Mouse (Mus musculus): Measurements from ENCODE around the gene Lims1. TPM values are rescaled to one million over a fixed set of nuclear protein-coding genes. Genes with fewer than 3 reads are reported as not detected.
A peak's percentile ranks its signal among the peaks of the same experiment; 100 is the strongest.

Lims1 gene
- polyA plus RNA-seq, 2 experiments from 2014 or later, result 81.3 to 93.4 TPM

GRCm38 (mm10) chr10:58383761-58384160 is 60.5 kb downstream of the Lims1 start:
- no peak for ATAC-seq

DNA sequence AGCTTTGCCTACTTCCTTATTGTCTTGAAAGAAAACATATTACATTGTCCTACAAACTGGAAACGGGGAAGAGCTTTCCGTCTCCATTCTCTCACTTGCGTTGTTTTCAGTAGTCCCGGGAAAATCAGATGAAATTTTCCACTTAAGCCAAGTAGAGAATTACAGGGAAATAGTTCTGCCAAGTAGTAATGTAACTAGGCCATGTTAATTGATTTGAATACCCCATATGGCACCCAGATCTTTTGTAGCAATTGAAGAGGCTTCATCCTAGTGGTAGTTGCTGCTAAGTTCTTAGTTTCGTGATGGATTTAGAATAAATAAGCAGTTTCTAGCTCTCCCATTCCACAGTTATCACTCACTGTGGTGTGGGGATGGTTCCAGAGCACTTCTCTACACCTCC is 62.4 kb downstream of the Lims1 start:
- no peak for ATAC-seq

DNA sequence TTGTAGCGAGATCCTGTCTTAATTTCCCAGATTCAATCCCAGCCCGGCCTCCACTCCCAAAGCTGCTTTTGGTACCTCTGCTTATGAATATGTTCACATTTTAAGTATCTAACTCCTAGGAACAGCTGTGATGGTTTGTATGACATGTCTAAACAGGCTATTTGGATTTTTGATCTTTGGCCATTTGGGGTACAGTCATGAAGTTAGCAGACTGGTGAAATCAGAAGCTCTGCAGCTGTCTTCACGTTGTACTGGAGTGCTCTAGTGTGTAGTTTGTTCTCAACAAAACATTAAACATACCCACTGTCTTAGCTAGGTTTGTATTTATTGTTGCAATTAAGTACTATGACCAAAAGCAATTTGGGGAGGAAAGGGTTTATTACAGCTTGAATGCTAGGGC is 63.7 kb downstream of the Lims1 start:
- ATAC-seq, result no peak

DNA sequence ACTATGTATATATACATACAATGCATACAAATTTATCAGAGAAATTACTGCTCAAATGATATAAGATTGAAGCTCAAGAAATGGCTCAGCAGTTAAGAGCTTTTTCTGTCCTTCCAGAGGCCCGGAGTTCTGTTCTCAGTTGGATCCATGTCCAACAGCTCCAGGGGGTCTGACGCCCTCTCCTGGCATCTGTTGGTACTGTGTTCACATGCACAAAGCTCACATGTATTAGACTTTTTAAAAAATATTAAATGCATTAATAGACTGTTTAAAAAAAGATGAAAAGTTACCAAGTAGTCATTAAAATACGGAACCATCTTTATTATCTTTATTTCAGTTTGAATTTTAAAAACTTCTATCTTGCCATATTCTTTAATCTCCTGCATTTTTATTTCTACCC is 65.4 kb downstream of the Lims1 start:
- no peak for ATAC-seq

- no peak for ATAC-seq
Observed at GRCm38 (mm10) chr10:58389151-58389550, 65.9 kb downstream of the Lims1 start.

DNA sequence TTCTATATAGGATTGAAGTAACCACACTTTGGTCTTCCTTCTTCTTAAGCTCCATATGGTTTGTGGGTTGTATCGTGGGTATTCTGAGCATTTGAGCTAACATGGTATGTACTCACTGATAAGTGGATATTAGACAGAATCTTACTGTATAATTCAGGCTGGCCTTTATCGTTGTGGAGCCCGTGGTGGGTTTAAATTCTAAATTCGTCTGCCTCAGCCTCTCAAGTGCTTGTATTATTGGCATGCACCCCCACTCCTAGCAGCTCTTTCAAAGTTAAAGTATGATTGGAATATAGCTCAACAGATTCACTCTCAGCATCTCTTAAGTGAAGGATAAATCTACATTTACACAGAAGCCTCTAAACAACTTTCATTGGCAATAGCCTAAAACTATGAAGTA is 69.2 kb downstream of the Lims1 start:
- ATAC-seq, result no peak

DNA sequence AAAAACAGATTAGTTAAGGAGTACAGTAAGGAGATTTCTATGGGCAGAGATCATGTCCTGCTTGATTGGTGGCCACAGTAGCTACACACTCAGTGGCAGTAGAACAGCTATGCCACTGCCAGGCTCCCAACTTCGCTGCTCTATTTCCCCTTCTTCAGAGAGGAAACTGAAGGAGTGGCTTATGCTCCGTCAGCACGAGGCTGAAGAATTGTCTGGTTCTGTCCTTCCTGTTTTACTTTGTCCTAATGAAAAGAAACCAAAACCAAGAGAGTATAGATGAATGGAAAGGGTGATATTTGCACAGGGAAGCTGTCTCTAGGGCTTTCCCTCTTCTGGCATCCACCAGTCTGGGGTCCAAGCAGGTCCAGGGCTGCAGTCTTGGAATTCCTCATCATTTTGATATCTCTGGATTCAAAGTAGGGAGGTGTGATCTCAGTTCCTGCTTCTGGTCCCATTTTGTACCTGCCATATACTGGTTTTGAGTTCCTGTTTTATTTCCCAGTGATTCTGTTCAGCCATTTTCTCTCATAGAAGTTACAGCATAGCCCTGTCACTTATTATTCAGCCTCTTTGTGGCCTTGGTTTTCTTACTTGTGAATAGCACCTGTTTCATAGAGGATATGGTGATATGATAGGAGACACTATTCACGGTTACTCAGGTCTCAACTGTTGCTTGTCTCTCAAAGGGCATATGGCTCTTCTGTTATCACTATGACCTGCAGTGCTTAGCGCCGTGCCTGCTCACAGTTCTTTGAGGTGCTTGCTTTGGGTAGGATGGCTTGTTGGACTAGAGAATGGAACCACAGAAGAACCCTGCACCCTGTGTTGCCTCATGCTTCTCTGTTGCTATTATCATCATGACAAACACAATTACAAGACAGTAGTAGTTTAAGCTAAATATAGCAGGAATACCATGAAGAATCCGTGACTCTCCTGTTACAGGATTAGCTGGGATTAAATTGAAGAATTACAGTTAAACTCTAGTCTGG is 70.1 kb downstream of the Lims1 start:
- ATAC-seq, result peak; percentile 98

- ATAC-seq, result no peak
Observed at GRCm38 (mm10) chr10:58394170-58394569, 70.9 kb downstream of the Lims1 start.

DNA sequence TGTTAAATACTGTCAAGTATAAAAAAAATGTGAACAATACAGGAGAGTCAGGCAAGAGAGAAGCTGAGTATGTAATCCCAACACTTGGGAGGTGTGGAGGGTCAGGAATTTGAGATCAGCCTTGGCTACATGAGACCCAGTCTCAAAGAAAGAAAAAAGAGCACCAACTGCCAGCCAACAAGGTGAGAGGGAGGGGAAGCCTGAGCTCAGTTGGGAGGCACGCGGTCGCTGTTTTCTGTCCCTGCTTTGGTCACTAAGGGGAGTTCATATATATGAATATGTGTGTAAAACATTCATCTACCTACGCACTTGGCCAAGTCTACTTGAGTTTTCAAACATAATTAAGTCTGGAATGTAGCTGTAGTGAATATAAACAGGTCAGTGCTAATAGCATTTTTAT is 72.0 kb downstream of the Lims1 start:
- no peak for ATAC-seq

DNA sequence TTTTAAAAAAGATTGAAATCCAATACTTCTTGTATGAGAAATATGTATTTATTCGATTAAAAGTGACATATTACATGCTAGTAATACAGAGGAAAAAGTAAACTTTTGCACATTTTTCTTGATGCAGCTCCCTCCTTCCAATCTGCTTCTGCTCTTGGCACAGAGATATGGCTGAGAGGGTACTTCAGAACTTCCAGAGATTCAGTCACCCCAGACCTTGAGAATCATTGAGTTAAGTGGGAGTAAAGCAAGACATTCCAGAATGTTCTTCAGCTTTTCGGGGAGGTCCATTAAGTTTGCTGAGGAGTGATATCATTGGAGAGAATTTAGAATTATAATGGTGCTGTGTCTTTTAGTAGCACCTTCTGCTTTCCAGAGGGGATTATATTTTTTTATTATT is 72.5 kb downstream of the Lims1 start:
- ATAC-seq, result no peak

GRCm38 (mm10) chr10:58396600-58396999 is 73.3 kb downstream of the Lims1 start:
- no peak for ATAC-seq

GRCm38 (mm10) chr10:58398941-58399340 is 75.7 kb downstream of the Lims1 start:
- ATAC-seq, result no peak

- no peak for ATAC-seq
Observed at GRCm38 (mm10) chr10:58401838-58402237, 78.6 kb downstream of the Lims1 start.

DNA sequence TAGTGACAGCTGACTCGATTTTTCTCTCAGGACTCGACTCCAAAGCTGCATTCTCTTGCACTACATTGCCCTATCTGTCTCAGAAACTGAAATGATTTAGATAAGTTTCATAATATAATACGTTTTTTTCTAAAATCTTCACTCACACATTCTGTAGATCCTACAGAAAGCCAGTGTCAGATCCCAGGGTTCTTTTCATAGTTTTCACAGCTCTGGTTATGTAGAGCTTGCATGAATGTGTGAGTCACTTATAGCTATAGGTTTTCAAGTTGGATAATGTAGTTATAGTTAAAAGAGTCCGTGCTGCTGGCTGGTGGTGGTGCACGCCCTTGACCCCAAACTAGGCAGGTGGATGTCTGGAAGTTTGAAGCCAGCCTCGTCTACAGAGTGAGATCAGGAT is 81.4 kb downstream of the Lims1 start:
- ATAC-seq, result no peak

DNA sequence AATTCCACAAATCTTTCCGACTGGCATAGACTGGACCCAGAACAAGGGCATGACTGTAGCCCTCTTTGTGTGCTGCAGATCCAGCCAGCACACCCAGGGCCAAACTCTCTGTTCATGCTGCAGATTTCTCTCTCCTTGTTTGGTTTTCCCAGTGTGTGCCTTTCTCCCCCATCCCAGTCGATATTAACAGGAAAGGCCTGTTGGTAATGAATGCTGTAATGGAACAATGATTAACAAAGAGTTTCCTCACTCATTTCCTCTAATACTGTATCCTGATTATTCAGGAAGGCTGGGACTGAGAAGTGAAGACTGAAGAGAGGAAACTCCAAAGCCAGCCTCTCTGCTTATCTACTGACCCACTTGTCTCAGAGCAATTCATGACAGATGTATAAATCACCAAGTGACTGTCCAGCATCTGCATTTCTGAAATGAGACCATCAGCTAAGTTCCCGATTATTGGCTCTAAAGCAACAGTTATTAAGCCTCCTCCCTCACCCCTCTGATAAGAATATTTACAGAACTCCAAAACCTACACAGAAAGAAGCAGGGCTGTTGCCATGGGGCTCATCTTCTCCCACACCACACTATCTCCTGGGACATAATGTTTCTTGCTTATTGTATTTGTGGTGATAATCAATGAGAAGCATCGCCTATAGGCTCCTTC is 82.2 kb downstream of the Lims1 start:
- ATAC-seq, result no peak

DNA sequence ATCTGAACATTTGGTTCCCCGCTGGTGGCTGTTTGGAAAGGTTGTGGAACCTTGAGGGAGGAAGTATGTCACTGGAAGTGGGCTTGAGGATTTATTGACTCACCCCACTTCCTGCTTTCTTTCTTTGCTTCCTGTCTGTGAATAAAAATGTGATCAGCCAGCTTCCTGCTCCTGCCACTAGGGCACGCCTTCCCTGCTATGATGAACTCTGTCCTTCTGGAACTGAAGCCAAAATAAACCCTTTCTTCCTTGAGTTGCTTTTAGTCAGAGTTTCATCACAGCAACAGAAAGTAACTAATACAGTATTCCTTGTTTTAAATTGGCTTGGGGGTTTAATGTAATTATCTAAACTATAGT is 82.7 kb downstream of the Lims1 start:
- ATAC-seq, result peak; percentile 87

DNA sequence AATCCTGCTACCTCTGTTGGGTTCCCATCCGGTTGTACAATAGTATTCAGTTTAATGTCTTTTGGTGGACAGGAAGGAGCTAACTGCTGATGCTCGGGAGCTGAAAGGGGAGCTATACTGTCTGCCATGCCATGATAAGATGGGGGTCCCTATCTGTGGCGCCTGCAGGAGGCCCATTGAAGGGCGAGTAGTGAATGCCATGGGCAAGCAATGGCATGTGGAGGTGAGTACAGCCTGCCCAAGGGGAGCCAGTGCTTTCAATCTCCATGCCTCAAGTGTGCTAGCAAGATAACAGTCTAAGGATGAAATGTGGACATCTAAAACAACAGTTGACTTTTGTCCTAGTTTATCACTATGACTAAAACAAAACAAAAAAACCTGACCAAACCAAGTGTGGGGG is 89.1 kb downstream of the Lims1 start:
- ATAC-seq, result no peak

DNA sequence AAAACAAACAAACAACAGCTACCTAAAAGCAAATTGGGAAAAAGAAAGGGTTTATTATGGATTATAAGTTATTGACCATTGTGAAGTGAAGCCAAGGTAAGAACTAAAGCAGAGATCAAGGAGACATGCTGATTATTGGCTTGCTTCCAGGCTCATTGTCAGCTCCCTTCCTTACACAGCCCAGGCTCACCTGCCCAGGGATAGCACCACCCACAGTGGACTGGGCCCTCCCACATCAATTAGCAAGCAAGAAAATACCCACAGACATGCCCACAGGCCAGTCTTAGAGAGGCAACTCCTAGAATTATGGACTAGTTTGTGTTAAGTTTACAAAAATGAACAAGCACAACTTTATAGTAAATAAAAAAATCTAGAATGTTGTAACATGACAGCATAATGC is 89.6 kb downstream of the Lims1 start:
- no peak for ATAC-seq

- ATAC-seq, result no peak
Observed at GRCm38 (mm10) chr10:58416702-58417101, 93.4 kb downstream of the Lims1 start.

DNA sequence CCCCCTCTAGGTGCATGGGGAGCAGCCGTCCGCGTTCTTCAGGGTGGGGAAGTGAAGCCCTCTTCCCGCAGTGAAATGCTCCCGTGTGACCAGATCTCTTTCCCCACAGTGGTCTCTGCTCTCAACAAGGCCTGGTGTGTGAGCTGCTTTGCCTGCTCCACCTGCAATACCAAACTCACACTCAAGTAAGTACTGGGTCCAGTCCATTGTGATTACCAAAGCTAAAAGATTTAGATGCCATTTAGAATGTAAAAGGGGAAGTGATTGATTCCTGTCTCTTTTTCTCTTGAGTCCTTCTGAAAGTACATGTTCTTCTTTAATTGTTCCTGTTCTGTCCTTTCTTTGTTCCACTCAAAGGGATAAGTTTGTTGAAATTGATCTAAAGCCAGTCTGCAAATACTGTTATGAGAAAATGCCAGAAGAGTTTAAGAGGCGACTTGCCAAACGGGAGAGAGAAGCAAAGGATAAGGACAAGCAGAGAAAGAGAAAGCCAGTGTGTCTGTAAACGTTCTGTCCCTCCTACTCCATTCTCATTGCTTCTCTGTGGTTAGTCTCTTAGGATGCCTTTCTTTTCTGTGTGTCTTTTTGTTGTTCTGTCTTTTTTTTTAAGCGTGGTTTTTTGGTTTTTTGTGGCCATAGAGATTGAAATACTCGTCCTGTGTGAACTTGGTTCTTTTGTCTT is 95.2 kb downstream of the Lims1 start:
- ATAC-seq, result no peak

DNA sequence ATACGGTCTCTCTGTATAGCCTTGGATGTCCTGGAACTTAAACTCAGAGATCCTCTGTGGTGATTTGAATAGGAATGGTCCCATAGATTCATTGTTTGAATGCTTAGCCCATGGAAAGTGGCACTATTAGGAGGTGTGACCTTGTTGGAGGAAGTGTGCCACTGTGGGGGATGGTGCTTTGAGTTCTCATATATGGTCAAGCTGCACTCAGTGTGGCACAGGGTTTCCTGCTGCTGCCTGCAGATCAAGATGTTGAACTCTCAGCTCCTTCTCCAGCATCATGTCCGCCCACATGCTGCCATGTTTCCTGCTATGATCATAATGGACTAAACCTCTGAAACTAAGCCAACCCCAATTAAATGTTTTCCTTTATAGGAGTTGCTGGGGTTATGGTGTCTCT is 104.7 kb downstream of the Lims1 start:
- no peak for ATAC-seq

GRCm38 (mm10) chr10:58445850-58446249 is 122.6 kb downstream of the Lims1 start:
- no peak for ATAC-seq
